Mouse (Mus musculus) forebrain, embryonic 11.5 days (tissue): ENCODE results near the gene Olfr921. TPM values are rescaled to one million over a fixed set of nuclear protein-coding genes. Genes with fewer than 3 reads are reported as not detected.

Experiments
- ATAC-seq: fragments of 200-750 bp; cut with Nextera tagmentation; replicated peaks from 2 replicates; pipeline ENCODE4 v1.8.0; 2017; ENCODE audit warnings: moderate TSS enrichment; ENCODE audit not compliant: low FRiP score
- DNase-seq: peaks from one replicate; pipeline ENCODE4 v3.0.0-alpha.2; 2017; ENCODE audit warnings: low spot score
- H3K27ac ChIP-seq: fragments of 300-500 bp; sonication (generic); 2 replicates; pipeline ENCODE4 v1.5.1; 2014; ENCODE audit warnings: low read depth, low read length
- H3K27me3 ChIP-seq: fragments of 300-500 bp; sonication (generic); 2 replicates; pipeline ENCODE4 v1.6.1; 2014; ENCODE audit warnings: mild to moderate bottlenecking, low read length, mixed read lengths; ENCODE audit not compliant: control insufficient read depth, insufficient read depth
- H3K36me3 ChIP-seq: fragments of 300-500 bp; sonication (generic); 2 replicates; pipeline ENCODE4 v1.6.1; 2014; ENCODE audit warnings: mild to moderate bottlenecking, low read length, moderate library complexity, mixed read lengths; ENCODE audit not compliant: control insufficient read depth, insufficient read depth
- H3K4me1 ChIP-seq: fragments of 300-500 bp; sonication (generic); replicated peaks from 2 replicates; pipeline ENCODE4 v1.6.1; 2014; ENCODE audit warnings: low read length, mixed read lengths; ENCODE audit not compliant: control insufficient read depth, insufficient read depth
- H3K4me2 ChIP-seq: fragments of 300-500 bp; sonication (generic); 2 replicates; pipeline ENCODE4 v1.6.1; 2014; ENCODE audit warnings: low read depth, mild to moderate bottlenecking, low read length, moderate library complexity, mixed read lengths; ENCODE audit not compliant: severe bottlenecking
- H3K4me3 ChIP-seq: fragments of 300-500 bp; sonication (generic); 2 replicates; pipeline ENCODE4 v1.5.1; 2014; ENCODE audit warnings: low read depth, low read length
- H3K9ac ChIP-seq: fragments of 300-500 bp; sonication (generic); 2 replicates; pipeline ENCODE4 v1.6.1; 2014; ENCODE audit warnings: low read length
- H3K9me3 ChIP-seq: fragments of 300-500 bp; sonication (generic); 2 replicates; pipeline ENCODE4 v1.6.1; 2016; ENCODE audit warnings: low read length, mixed read lengths; ENCODE audit not compliant: control insufficient read depth
- WGBS: fragments of 180-500 bp; shearing (Covaris S2); extraction: QIAGEN DNeasy Blood & Tissue Kit; methylation state at CpG from one replicate; pipeline ENCODE4 v1.1.7; 2014; 5-methylcytosine and 5-hydroxymethylcytosine counted together
- polyA plus RNA-seq: library from polyadenylated mRNA; unstranded; fragments of >200 nt; fragmentation: Nextera tagmentation; extraction: Ambion mirVana; gene quantifications from 2 replicates; pipeline ENCODE4 v1.2.1, GENCODE M21; 2014

Gene Olfr921
- polyA plus RNA-seq = not detected in 2 replicates

DNA sequence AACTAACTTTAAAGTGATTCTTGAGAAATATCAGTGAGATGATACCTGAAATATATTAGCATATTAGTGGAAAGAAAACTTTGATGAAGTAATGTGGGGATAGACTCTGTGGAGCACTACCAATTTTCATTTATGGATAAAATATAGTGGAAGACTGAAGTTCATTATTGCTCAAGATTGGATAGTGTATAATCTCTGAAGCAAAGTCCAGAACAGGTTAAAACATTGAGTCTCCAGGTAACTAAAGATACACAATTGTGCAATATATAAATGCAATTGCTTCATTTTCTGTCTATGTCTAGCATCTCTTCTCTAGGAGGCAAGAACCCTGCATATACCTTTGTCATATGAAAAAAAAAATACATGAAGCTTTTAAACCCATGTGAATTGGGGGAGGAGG is at the start of gene Olfr921:
Gene Olfr921 (plus strand): TSS at position 301 of the 400 bp plus-strand sequence.
- Histone ChIP-seq H3K9me3 (no peaks in the 10 kb centered on the region), H3K4me1 (no peaks in the 10 kb centered on the region), H3K4me3 (no peak within 1 kb of the TSS), H3K27ac (no peak within 1 kb of the TSS), H3K36me3 (no peaks in the 10 kb centered on the region), H3K27me3 (no peaks in the 10 kb centered on the region), H3K4me2 (no peak within 1 kb of the TSS), H3K9ac (no peak within 1 kb of the TSS)
- ATAC-seq = no peak
- DNase-seq = no peak

DNA sequence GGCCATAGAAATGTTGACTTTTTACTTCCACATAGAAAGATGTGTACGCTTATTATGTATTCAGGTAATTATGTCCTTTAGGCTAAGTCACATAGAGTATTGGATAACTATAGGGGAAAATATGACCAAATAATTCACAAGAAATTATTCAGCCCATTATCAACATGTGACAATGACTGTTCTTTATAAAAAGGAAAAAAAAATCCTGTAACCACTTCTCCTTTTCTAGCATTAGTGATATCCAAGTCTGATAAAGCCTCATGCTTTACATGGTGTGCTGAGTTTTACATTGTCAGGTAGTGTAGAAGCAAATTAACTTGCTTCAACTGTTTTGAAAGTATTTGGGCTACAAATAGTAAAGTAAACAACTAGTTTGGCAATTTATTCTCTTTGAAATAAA is 48.8 kb upstream of the Olfr921 start:
- no peak overlapping the region for H3K4me3 ChIP-seq
- H3K9me3 ChIP-seq = no peaks in the 10 kb centered on the region
- no peak overlapping the region for H3K9ac ChIP-seq
- no peak for ATAC-seq
- H3K4me1 ChIP-seq = no peaks in the 10 kb centered on the region
- H3K27ac ChIP-seq = no peak overlapping the region
- DNase-seq = no peak
- H3K4me2 ChIP-seq = no peak overlapping the region
- WGBS = 89% methylated on average over 1 of the region's 1 CpGs
- no peaks in the 10 kb centered on the region for H3K27me3 ChIP-seq
- H3K36me3 ChIP-seq = no peaks in the 10 kb centered on the region

DNA sequence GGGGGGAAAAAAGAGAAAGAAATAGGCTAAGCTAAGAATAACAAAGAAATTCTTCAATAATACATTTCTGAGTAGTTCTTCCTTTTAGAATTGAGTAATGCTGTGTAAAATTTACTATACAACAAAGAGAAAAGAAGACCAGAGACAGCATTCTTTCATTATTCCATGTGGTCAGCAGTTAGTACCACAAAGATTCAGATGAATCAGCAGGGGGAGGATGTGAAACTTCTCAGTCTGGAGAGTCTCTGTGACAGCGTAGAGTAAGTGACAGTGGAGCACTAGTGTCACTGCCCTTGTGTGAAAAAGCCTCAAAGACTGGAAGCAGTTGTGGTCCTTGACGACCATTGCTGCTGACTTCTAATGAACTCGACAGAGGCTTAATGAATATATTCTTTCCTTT is 44.6 kb upstream of the Olfr921 start:
- WGBS = 72% methylated on average over 3 of the region's 3 CpGs
- Histone ChIP-seq H3K27me3 (no peaks in the 10 kb centered on the region), H3K9me3 (no peaks in the 10 kb centered on the region), H3K27ac (no peak overlapping the region), H3K9ac (no peak overlapping the region), H3K4me2 (no peak overlapping the region), H3K4me3 (no peak overlapping the region), H3K36me3 (no peaks in the 10 kb centered on the region), H3K4me1 (no peaks in the 10 kb centered on the region)
- ATAC-seq (no peak), DNase-seq (no peak)

DNA sequence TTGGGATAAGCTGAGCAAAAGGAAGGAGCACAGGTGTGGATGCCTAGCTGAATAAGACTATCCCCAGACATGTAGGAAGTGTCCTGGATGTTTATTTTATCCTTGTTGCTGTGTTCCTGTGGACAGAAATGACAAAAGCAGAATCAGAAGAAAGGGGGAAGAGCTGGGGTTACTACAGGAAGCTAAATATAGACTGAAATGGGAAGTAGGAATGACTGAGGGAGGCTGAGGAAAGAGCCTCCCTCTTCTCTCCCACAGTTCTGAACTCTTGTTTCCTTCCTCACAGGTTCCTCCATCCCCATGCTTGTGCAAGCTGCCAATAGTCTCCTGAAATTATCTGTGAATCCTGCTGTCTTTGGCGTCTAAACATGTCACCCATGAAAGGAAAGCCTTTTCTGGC is 31.5 kb upstream of the Olfr921 start:
- ATAC-seq = no peak
- no peaks in the 10 kb centered on the region for H3K4me1 ChIP-seq
- 92% methylated on average over 1 of the region's 1 CpGs for WGBS

DNA sequence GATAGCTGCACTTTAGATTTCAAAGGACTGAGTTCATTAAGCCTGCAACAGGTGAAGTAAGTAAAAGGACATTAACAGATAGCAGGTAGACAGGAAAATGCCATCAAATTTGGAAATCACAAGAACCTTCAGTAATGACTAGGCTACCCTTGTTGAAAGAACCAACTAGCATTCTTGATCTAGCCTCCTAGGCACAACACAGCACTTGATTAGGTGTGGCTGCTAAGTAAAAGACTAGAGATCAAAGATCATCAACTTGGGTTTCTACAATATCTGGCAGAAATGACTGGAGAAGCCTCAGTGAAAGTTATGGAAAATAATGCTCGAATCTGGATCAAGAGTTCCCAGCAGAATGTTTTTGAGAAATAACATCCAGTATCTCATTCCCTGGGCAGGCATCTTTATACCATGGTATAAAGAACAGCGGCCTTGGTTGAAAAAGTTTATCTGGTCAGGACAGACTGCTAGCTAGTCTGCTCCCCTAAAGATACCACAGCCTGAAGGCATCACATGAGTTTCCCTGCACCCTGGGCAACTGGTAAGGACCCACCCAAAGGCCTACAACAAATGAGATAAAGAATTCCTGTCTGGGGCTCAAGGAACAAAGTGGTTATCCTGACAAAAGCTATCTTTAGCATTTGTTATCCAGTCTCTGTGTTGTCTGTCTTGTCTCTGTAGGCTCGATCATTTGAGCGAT is 28.1 kb upstream of the Olfr921 start:
- ATAC-seq (no peak), DNase-seq (no peak)
- no peaks in the 10 kb centered on the region for H3K4me1 ChIP-seq
- H3K36me3 ChIP-seq = no peaks in the 10 kb centered on the region
- no peak overlapping the region for H3K4me2 ChIP-seq
- WGBS = 86% methylated on average over 4 of the region's 4 CpGs
- no peaks in the 10 kb centered on the region for H3K27me3 ChIP-seq
- no peak overlapping the region for H3K4me3 ChIP-seq
- no peak overlapping the region for H3K9ac ChIP-seq
- no peak overlapping the region for H3K27ac ChIP-seq
- H3K9me3 ChIP-seq = no peaks in the 10 kb centered on the region

More for the DNA sequence above, 31.5 kb upstream of the Olfr921 start:
- Histone ChIP-seq H3K9me3 (no peaks in the 10 kb centered on the region), H3K9ac (no peak overlapping the region), H3K4me2 (no peak overlapping the region), H3K27ac (no peak overlapping the region), H3K36me3 (no peaks in the 10 kb centered on the region), H3K4me3 (no peak overlapping the region), H3K27me3 (no peaks in the 10 kb centered on the region)
- DNase-seq = no peak

DNA sequence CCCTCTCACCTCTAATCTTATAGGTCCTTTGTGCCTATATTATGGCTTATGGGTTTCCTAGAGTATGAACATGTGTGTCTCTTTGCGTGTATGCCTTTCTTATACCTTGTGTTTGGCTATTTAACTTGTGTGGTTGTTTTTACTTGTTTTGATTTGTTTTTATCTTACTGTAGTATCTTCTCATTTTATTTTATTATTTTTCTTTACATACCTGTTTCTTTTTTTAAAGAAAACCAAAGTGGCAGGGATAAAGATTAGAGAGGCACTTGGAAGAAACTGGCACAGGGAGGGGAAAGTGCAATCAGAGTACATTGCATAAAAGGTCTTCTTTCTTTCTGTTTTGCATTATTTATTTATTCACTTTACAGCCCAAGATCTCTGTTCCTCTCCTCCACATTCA is 20.9 kb upstream of the Olfr921 start, which contains the start of gene Olfr920:
Gene Olfr920 (plus strand): TSS at position 301 of the 400 bp plus-strand sequence.
- 91% methylated on average over 1 of the region's 1 CpGs for WGBS
- ATAC-seq (no peak), DNase-seq (no peak)
- H3K4me1 ChIP-seq = no peaks in the 10 kb centered on the region
- no peak within 1 kb of the TSS for H3K4me3 ChIP-seq
- H3K9me3 ChIP-seq = no peaks in the 10 kb centered on the region
- no peak within 1 kb of the TSS for H3K27ac ChIP-seq
- H3K27me3 ChIP-seq = no peaks in the 10 kb centered on the region
- no peaks in the 10 kb centered on the region for H3K36me3 ChIP-seq
- no peak within 1 kb of the TSS for H3K9ac ChIP-seq
- H3K4me2 ChIP-seq = no peak within 1 kb of the TSS

DNA sequence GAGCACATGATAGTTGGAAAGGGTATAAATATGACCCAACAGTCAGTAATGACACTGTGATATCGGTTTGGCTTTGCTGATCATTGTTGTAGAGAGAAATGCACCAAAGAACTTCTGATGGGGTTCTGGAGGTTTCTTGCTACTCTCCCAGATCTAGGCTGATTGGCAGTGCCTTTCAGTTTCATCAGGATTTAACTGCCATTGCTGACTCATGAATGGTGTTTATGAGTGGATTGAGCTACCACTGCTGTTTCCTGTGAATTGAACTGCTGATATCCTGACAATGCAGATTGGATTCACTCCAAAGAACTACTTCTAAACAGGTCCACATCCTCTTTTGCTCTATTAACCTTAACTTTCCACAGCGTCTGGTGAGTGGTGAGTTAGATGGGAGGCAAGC is 19.8 kb downstream of the Olfr921 start:
- no peak overlapping the region for H3K4me3 ChIP-seq
- no peaks in the 10 kb centered on the region for H3K9me3 ChIP-seq
- H3K27me3 ChIP-seq = no peaks in the 10 kb centered on the region
- H3K4me2 ChIP-seq = no peak overlapping the region
- H3K9ac ChIP-seq = no peak overlapping the region
- ATAC-seq (no peak), DNase-seq (no peak)
- WGBS = 83% methylated on average over 2 of the region's 2 CpGs
- no peaks in the 10 kb centered on the region for H3K4me1 ChIP-seq
- no peaks in the 10 kb centered on the region for H3K36me3 ChIP-seq
- no peak overlapping the region for H3K27ac ChIP-seq

DNA sequence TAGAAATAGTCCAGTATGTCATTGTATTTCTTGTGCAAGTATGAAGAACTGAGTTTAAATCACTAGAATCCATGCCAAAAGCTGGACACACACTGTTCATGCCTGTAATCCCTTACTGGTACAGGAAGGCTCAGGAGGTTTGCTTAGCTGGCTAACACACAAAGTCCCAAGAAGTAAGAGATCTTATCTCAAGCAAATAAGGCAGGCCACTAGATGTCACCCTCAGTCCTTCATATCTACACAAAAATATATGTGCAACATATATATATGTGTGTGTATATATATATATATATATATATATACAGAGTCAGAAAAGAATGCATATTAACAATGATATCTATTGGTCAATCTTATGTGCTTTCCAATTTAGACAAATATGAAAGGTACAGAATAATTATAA is 32.8 kb downstream of the Olfr921 start:
- Histone ChIP-seq H3K9me3 (no peaks in the 10 kb centered on the region), H3K27ac (no peak overlapping the region), H3K27me3 (no peaks in the 10 kb centered on the region), H3K4me3 (no peak overlapping the region), H3K4me2 (no peak overlapping the region), H3K9ac (no peak overlapping the region), H3K4me1 (no peaks in the 10 kb centered on the region), H3K36me3 (no peaks in the 10 kb centered on the region)
- DNase-seq (no peak), ATAC-seq (no peak)

DNA sequence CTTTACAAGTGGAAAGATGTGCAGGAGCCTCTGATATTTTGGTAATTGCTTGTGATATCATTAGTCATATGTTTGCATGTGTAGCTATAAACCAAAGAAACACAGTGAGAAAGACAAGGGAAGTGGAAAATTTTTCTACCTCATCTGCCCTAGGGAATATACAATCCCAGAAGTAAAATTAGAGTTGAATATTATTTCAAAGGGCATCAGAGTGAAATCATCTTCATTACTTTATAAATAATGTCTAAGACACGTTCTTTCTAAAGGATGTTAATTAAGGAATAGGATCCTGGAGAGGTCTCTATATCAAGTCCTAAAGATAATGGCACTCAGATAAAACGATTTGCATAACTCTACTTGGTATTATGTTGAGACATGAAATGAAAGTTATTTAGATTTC is 41.4 kb downstream of the Olfr921 start, which contains the start of gene Olfr922:
Gene Olfr922 (plus strand): TSS at position 301 of the 400 bp plus-strand sequence.
- Histone ChIP-seq H3K27me3 (no peaks in the 10 kb centered on the region), H3K4me3 (no peak within 1 kb of the TSS), H3K36me3 (no peaks in the 10 kb centered on the region), H3K27ac (no peak within 1 kb of the TSS), H3K4me1 (no peaks in the 10 kb centered on the region), H3K4me2 (no peak within 1 kb of the TSS), H3K9ac (no peak within 1 kb of the TSS), H3K9me3 (no peaks in the 10 kb centered on the region)
- DNase-seq (no peak), ATAC-seq (no peak)
- 73% methylated on average over 2 of the region's 2 CpGs for WGBS
